Mouse (Mus musculus) ES-Bruce4 (cell line): ENCODE results near the gene Hdac9. TPM values are rescaled to one million over a fixed set of nuclear protein-coding genes. Genes with fewer than 3 reads are reported as not detected.

Source experiments
- H3K27ac ChIP-seq: 2 replicates; pipeline ENCODE4 v1.5.1; 2012; ENCODE audit warnings: low read length, inconsistent platforms; ENCODE audit not compliant: insufficient read depth
- H3K27me3 ChIP-seq: 2 replicates; pipeline ENCODE4 v1.6.1; 2012; ENCODE audit warnings: mild to moderate bottlenecking, low read length, inconsistent platforms; ENCODE audit not compliant: control insufficient read depth, poor library complexity, insufficient read depth, severe bottlenecking
- H3K36me3 ChIP-seq: 2 replicates; pipeline ENCODE4 v1.6.1; 2012; ENCODE audit warnings: inconsistent platforms, mild to moderate bottlenecking, low read length, moderate library complexity; ENCODE audit not compliant: control insufficient read depth, poor library complexity, insufficient read depth, severe bottlenecking
- H3K4me1 ChIP-seq: one replicate; pipeline ENCODE4 v1.8.1; 2011; ENCODE audit warnings: low read length; ENCODE audit not compliant: control insufficient read depth, insufficient read depth
- H3K4me3 ChIP-seq: 2 replicates; pipeline ENCODE4 v1.5.1; 2011; ENCODE audit warnings: low read depth, mild to moderate bottlenecking, low read length
- H3K9ac ChIP-seq: 2 replicates; pipeline ENCODE4 v1.6.1; 2012; ENCODE audit warnings: low read depth, mild to moderate bottlenecking, inconsistent platforms; ENCODE audit not compliant: poor library complexity, severe bottlenecking
- H3K9me3 ChIP-seq: replicated peaks from 2 replicates; pipeline ENCODE4 v1.6.1; 2012; ENCODE audit warnings: mild to moderate bottlenecking, low read length, inconsistent platforms; ENCODE audit not compliant: control insufficient read depth, poor library complexity, insufficient read depth, severe bottlenecking
- CTCF ChIP-seq: IDR thresholded peaks from one replicate; pipeline ENCODE4 v1.8.1; 2011; ENCODE audit warnings: low read depth, low read length
- EP300 ChIP-seq: IDR thresholded peaks from 2 replicates; pipeline ENCODE4 v1.6.1; 2011; ENCODE audit warnings: low read depth, low read length; ENCODE audit not compliant: insufficient read depth
- POLR2A ChIP-seq: IDR thresholded peaks from one replicate; pipeline ENCODE4 v1.8.1; 2011; ENCODE audit warnings: low read length; ENCODE audit not compliant: insufficient read depth
- polyA plus RNA-seq: library from polyadenylated mRNA; stranded (reverse); fragments of >200 nt; gene quantifications from 2 replicates; pipeline ENCODE4 v1.2.4, GENCODE M21; 2011; ENCODE audit warnings: low read depth; ENCODE audit not compliant: missing spikeins, insufficient read depth, insufficient read length

The Hdac9 gene
- polyA plus RNA-seq, 1 experiment: 1.6 TPM

DNA sequence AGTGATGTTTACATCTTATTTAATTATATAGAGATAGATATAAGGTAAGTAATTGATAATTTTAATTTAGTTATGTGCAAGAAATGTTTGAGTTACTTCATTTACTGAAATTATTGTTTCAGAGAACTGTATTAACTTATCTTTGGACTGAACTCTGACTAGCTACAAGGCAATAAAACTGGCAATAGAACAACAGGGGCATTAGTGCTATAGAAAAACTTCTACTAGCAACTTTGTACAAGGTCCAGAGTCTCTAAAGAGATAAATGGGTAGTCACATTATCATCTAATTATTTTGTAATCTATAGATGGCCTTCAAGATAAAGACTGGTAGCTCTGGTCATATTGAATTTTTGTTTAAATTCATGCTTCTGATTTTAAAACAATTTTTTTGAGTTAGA, 632.0 kb downstream of the Hdac9 start:
- no peaks in the 10 kb centered on the region for H3K4me1 ChIP-seq
- TF ChIP-seq CTCF (no peak), POLR2A (no peak), EP300 (no peak)
- H3K9me3 ChIP-seq: no peaks in the 10 kb centered on the region
- no peaks in the 10 kb centered on the region for H3K27me3 ChIP-seq
- no peak overlapping the region for H3K4me3 ChIP-seq
- H3K9ac ChIP-seq: no peak overlapping the region
- no peaks in the 10 kb centered on the region for H3K36me3 ChIP-seq
- no peak overlapping the region for H3K27ac ChIP-seq

GRCm38 (mm10) chr12:34284396-34284795, 632.5 kb downstream of the Hdac9 start:
- TF ChIP-seq POLR2A (no peak), EP300 (no peak), CTCF (no peak)
- Histone ChIP-seq H3K36me3 (no peaks in the 10 kb centered on the region), H3K27me3 (no peaks in the 10 kb centered on the region), H3K4me1 (no peaks in the 10 kb centered on the region), H3K9ac (no peak overlapping the region), H3K9me3 (no peaks in the 10 kb centered on the region), H3K4me3 (no peak overlapping the region), H3K27ac (no peak overlapping the region)

DNA sequence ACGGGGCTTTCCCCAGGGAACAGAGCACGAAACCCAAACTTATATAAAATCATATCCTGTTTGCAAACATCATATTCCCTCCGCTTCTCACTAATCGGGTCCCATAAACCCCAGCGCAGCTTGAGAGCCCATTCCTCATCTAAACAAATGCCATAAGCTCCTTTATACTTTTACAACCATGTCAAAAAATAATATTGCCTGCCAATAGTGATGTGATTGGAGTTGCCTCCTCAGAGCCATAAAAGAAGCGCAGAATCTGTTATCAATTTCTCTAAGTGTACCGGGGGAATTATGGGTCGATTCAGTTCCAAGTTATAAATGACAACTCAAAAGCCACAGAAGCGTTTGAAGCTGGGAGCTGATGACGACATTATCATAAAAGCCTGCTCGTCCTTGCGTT, 638.1 kb downstream of the Hdac9 start:
- Histone ChIP-seq H3K4me1 (no peaks in the 10 kb centered on the region), H3K27ac (no peak overlapping the region), H3K27me3 (no peaks in the 10 kb centered on the region), H3K9ac (no peak overlapping the region), H3K36me3 (no peaks in the 10 kb centered on the region), H3K9me3 (no peaks in the 10 kb centered on the region), H3K4me3 (no peak overlapping the region)
- no peak for TF ChIP-seq CTCF
- no peak for TF ChIP-seq EP300
- TF ChIP-seq POLR2A: no peak

GRCm38 (mm10) chr12:34273816-34274215, 643.1 kb downstream of the Hdac9 start:
- Histone ChIP-seq H3K9ac (no peak overlapping the region), H3K27me3 (no peaks in the 10 kb centered on the region), H3K4me1 (no peaks in the 10 kb centered on the region), H3K27ac (no peak overlapping the region), H3K4me3 (no peak overlapping the region), H3K9me3 (no peaks in the 10 kb centered on the region), H3K36me3 (no peaks in the 10 kb centered on the region)
- TF ChIP-seq POLR2A (no peak), CTCF (no peak), EP300 (no peak)

DNA sequence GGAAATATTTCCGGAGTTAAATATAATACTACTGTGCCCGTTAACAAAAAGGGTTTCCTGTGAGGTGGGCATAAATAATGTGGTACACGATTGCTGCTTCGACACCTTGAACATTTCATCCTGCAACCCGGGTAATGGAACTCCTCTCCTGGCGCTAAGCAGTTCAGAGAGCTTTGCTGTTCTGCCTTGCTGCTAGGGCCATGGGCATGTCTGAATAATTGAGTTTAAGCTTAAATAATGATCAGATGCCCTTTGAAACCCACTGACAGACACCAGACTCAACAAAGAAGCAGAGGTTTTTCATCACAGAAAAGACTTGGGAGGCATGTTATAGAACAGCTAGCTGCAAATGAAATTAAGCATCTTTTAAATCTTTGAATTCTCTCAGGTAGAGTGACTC, 646.8 kb downstream of the Hdac9 start:
- no peaks in the 10 kb centered on the region for H3K27me3 ChIP-seq
- no peak overlapping the region for H3K27ac ChIP-seq
- no peaks in the 10 kb centered on the region for H3K4me1 ChIP-seq
- TF ChIP-seq EP300: no peak
- TF ChIP-seq POLR2A: no peak
- TF ChIP-seq CTCF: no peak
- no peak overlapping the region for H3K4me3 ChIP-seq
- H3K9me3 ChIP-seq: no peaks in the 10 kb centered on the region
- H3K9ac ChIP-seq: no peak overlapping the region
- H3K36me3 ChIP-seq: no peaks in the 10 kb centered on the region

DNA sequence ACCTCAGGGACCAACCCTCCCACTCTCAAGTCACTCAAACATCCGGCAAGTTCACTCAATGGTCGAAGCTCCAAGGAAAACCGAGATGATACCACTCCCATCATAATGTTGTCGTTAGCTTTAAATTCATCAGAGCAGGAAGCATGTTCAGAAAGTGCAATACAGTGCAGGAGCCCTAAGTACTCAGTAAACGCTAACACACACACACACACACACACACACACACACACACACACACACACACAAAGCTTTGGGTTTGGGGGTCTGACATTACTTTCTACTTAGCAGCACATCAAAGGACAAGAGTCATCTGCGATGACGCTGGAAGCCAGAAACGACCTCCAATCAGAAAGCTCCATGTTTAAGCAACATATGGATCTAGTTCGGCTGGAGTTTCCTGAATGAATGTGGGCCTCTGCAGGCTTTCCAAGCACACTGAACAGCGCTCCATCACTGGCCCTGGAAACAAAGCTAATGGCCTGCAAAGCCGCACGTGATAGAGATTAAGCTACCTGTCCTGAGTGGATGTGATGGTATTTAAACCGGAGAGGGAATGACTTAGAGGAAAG, 647.3 kb downstream of the Hdac9 start:
- H3K27me3 ChIP-seq: no peaks in the 10 kb centered on the region
- H3K4me1 ChIP-seq: no peaks in the 10 kb centered on the region
- no peak overlapping the region for H3K4me3 ChIP-seq
- H3K27ac ChIP-seq: no peak overlapping the region
- no peaks in the 10 kb centered on the region for H3K9me3 ChIP-seq
- H3K36me3 ChIP-seq: no peaks in the 10 kb centered on the region
- TF ChIP-seq POLR2A (no peak), EP300 (no peak), CTCF (no peak)
- H3K9ac ChIP-seq: no peak overlapping the region
